Mouse (Mus musculus) left cerebral cortex, postnatal 4 days (tissue): ENCODE data around the gene Ahdc1. TPM values are rescaled to one million over a fixed set of nuclear protein-coding genes. Genes with fewer than 3 reads are reported as not detected.

Experiments
- DNase-seq: peaks from one replicate; pipeline ENCODE4 v3.0.0-alpha.2; 2022
- intact Hi-C: fragments of 180-260 bp; cut with DNase I; formaldehyde crosslinking; loops from one replicate; pipeline ENCODE4 v1.15.1; 2025
- total RNA-seq, 2 experiments: library from RNA; stranded (reverse); gene quantifications; 2 replicates each; pipeline ENCODE4 v1.2.3; 2021

Ahdc1 gene
- total RNA-seq, result 100 to 1,000 TPM in 1 of 2 experiments, 10 to 100 TPM in 1; 94.1 to 102 TPM

DNA sequence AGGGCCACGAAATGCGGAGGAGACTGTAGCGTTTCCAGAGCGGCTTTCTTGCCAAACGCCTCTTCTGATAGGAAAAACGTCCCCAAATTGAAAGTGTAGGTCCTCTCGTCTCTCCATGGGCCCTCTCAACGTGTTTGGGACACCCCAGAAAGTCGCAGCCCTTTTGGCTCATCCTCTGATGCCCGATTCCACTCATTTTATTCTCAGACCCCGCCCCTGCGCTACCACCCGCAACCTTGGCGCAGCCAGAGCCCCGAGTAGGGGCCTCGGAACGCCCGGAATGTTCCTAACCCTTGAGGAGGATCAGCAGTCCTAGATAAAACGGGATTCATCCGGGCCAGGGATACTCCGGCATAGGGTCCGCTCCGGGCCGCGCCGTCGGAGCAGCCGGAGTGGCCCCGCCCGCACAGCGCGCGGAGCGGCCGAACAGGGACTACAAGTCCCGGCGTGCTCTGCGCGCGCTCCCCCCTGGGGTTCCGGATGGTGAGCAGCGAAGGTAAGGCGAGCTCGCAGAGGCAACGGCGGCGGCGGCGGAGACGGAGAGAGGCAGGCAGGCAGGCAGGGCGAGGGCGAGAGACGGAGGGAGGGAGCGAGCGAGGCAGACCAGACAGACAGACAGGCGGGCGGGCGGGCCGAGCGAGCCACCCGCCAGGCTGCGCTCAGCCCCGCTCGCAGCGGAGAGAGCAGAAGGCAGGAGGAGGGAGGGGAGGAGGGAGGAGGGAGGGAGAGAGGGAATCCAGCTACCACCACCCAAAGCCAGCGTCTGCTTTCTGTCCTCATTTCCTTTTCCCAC, at the start of gene Ahdc1:
Gene Ahdc1, plus strand, starts transcription at position 233 of the 793 bp plus-strand sequence.
- intact Hi-C loops, result loop anchor here (2.0 to 10.0 kb wide), 2 partner anchors 204 to 292 kb away; partner anchors contain the start of genes Cd164l2 and Gpr3
- peak; percentile 98 for DNase-seq

DNA sequence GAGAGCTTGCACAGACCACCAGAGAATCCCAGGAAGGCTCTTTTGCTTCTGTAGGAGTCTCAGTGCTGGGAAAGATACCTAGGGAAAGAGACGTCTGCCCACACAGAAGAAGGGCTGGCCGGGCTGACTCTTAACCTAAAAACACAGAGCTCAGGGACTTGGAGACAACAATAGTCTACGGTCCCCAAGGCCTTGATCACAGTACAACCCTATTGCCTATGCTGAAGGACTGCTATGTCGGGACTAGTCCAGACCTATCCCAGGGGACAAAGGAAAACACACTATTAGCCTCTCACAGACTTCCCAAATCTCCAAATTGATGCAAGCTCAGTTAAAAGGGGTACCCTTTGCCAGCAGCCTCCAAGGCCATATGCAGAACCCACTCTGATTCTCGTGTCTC, 49.2 kb upstream of the Ahdc1 start:
- intact Hi-C loops, result no loop called here
- no peak for DNase-seq

DNA sequence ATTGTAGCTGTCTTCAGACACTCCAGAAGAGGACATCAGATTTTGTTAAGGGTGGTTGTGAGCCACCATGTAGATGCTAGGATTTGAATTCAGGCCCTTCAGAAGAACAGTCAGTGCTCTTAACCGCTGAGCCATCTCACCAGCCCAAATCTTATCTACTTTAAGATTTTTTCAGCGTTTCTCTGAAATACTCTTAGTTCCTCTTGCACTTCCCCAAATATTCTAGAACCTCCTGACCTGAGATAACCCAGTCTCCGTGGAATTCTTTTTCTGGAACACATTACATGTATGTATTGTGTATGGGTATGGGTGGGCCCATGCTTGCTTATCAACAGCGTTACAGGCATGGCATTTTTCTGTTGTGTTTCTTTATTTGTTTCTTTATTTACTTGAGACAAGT, 48.4 kb upstream of the Ahdc1 start:
- no peak for DNase-seq
- intact Hi-C loops, result no loop called here

DNA sequence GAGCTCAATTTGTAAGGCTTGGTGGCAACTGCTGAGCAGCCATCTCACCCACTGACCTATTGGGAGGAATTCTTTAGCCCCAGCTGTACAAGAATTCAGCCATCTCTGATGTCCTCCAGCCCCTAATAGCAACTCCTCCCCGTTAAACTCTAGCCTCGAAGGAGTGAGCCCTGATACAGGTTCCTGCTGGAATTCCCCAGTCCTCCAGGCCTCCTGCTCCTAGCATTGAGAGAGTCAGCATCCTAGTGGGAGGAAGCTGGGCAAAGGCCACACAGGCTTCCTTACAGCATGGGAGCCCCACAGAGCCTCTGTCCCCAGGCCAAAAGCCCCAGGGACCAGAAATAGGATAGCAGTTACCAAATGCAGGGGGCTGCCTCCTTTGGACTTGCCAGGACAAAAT, 47.6 kb upstream of the Ahdc1 start:
- DNase-seq, result no peak
- intact Hi-C loops, result no loop called here

DNA sequence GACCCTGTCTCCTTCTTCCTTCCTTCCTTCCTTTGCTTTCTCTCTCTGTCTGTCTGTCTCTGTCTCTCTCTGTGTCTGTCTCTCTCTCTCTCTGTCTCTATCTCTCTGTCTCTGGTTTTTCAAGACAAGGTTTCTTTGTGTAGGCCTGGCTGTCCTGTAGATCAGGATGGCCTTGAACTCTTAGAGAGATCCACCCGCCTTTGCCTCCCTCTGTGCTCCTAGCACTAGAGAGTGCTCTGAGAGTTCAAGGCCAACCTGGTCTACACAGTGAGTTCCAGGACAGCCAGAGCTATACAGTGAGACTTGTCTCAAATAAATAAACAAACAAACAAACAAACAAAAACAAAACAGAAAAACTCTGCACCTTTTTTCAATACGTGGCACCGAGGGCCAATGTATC, 47.0 kb upstream of the Ahdc1 start:
- intact Hi-C loops, result no loop called here
- no peak for DNase-seq

DNA sequence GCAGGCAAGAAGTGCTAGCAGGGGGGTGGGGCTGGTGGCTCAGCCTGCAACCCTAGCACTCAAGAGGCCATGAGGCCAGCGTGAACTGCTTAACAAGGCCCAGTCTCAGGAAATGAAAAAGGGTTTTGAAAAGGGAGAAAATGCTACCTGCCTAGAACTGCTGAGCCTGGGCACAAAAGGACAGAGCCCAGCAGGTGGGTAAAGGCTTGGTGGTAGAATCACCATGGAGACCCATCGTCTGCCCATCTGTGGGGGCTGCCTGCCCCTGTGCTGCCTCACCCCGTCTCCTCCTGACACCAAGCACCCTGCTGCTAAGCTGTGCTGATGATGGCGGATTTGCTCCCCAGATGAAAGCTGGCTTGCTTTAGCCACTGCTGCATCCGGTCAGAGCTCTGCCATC, 46.6 kb upstream of the Ahdc1 start:
- DNase-seq, result no peak
- intact Hi-C loops, result no loop called here

DNA sequence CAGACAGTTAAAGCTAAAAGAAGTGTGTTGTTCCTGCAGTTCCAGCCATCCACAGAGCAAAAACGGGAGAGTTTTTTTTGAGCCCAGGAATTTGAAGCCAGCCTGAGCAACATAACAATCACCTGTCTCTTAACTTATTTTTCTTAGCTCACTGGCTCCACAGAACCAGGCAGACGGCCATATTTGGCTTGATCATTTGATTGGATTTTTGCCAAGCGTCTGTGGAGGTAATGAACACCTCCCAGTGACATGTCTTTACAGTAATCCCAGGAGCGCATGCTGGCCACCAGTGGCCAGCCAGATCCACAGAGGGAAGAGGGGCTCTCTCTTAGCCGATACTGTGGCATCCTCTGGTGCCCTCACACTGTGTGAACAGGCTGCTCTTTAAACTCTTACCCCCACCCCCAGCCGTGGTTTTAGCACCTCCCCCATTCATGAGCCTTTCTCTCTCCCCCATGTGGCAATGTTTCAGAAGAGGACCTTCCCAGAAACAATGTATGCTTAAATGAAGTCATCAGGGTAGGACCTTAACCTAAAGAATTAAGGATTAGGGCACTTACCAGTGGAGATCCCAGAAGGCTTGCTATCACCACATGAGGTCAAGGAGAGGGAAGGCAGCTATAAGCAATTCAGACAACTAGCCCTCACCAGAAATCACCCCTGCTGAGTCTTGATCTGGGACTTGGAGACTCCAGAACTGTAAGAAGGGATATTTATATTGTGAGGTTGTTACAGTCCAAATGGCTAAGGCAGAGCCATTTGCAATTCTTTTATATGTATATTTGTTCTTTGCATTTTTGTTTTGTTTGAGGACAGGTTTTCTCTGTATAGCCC, 42.7 kb upstream of the Ahdc1 start:
- intact Hi-C loops, result no loop called here
- DNase-seq, result no peak

DNA sequence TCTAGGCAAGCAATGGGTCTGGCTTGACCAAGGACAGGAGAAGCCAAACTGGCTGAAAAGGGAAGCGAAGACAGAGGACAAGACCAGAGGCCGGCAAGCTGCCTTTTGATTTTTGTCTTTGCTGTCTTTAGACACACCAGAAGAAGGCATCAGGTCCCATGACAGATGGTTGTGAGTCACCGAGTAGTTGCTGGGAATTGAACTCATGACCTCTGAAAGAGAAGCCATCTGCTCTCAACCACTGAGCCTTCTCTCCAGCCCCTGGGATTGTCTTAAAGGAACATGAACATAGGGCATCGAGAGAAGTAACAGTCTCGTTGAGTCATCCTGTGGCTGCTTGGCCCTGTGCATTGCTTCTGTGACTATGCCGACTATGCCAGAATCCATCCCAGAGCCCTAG, 39.5 kb upstream of the Ahdc1 start:
- no peak for DNase-seq
- intact Hi-C loops, result no loop called here

DNA sequence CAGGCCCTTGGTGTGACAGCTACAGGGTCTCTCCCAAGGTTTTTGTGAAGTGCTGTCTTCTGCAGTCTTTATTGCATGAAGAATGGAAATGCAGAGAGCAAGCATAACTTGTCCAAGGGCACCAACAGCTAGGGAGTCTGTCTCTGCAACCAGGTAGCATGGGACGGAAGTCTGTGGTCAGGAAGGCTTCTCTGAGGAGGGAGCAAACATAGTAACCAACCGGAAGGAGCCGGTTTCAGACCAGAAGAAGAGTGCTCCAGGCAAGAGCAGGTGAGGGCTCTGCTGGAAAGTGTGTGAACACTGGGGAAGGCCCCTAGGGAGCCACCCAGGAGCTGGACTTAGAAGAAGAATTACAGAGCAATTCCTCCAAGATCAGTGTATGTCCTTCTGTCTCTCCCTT, 39.0 kb upstream of the Ahdc1 start:
- DNase-seq, result no peak
- intact Hi-C loops, result no loop called here

DNA sequence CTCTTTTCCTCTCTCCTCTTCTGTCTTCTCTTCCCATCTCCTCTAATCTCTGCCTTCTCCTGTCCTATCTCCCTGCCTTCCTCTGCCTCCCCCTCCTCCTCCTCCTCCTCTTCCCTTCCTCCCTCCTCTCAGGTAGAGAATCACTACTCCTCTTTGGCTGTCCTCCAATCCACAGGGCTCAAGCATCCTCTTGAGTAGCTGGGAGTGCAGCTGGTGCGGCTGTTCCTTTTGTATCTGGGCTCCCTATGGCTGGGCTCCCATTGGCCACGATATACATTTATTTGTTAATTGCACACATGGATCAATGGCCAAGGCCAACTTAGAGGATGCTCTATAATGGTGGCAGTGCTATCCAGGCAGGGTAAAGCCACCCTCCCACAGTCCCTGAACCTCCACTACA, 38.5 kb upstream of the Ahdc1 start:
- intact Hi-C loops, result no loop called here
- no peak for DNase-seq

DNA sequence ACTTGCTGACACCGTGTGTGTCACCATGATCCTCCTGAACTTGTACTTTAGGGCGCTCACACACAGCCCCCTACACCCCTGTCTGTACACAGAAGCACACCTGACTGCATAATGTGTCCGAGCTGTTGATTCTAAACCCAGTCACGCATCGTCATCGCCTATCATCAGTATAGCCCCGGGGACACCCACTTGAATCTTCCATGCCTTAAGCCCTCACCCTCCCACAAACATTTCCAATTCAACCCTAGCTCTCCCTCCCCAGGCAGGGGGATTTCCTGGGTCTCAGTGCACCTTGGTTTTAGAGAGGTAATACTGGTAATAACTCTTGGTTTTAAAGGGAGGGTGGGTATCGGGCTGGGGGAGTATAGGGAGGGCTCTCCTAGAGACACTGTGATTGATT, 37.9 kb upstream of the Ahdc1 start:
- DNase-seq, result no peak
- intact Hi-C loops, result no loop called here

DNA sequence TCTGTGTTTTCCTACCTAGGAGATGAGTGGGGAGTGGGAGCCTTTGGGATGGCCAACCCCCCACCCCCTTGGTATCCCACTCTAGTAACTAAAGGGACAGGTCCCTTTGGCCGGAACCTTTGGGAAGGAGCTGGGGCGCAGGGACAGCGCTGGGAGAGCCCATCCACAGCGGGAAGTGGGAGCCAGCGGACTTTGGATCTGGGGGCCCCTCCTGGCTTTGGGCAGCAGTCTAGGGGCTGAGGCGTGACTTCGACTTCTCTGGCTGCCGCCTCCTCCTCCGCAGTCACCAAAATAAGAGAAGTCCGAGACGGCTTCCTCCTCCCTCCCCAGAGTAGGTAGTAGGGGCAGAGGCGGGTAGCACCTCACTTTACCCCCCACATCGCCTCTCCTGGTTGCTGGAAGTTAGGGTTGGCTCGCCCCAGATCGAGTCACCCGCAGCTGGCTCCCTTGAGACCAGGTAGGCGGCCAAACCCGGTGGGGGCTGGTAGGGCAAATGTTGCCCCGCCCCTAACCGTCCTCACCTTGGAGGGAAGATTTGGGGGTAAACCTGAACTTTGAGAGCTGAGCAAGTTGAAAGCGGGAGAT, 37.2 kb upstream of the Ahdc1 start, which contains the start of gene Fgr:
Gene Fgr, plus strand, starts transcription at position 282 of the 585 bp plus-strand sequence.
- no peak for DNase-seq
- intact Hi-C loops, result no loop called here

DNA sequence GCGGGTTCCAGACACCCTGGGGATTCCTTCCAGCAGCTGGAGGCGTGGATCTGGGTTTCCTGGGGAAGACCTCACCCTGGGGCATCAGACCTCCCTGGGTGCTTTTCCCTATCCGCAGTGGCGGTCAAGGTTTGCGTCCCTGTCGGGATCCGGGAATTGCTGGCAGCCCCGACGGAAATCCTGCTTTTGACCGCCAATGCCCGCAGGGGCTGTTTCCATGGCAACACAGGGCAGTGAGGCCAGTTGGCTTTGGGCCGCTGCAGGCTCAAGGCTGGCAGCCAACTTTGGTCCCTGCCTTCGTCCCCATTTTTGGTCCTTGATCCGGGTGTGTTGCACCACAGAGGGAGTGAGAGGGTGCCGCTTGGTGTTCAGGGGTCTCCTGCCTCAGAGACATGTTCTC, 36.2 kb upstream of the Ahdc1 start:
- intact Hi-C loops, result no loop called here

DNA sequence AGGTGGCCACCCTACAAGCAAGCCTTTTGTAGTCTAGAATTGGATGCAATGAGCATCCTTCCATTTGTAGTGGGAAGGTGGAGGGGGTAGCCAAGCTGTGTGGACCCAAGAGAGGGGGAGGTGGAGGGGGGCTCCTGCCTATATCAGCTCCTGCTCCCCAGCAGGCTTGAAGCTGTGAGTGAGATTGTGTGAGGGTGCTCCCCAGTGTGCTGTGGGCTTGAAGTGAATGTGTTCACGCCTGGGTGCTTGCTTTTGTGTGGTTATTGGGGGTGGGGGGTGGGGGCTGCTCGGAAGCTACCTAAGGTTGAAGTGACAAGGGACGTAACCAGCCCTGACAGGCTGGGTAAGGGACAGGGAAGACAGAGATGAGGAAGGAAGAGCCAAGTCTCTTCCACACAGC, 35.3 kb upstream of the Ahdc1 start:
- intact Hi-C loops, result no loop called here
- DNase-seq, result no peak

More for the DNA sequence above, 36.2 kb upstream of the Ahdc1 start:
- DNase-seq, result peak; percentile 95

DNA sequence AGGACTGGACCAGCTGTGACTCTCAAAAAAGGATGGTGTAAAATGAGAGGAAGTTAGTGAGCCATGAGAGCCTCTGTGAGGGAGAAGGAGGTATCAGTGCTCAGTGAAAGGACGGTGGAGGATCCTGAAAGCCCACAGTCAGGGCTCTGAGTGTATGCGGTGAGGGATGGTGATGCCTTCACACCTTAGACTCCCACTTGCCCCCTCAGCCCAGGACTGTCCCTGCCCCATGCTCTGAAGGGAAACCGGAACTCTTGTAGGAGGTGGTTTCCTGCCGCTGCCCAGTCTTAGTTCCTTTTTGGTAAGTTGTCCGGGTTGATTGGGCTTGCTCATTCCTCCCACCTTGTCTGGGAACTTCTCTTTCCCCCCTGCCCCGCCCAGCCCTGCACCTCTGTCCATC, 34.3 kb upstream of the Ahdc1 start:
- intact Hi-C loops, result no loop called here
- DNase-seq, result no peak

DNA sequence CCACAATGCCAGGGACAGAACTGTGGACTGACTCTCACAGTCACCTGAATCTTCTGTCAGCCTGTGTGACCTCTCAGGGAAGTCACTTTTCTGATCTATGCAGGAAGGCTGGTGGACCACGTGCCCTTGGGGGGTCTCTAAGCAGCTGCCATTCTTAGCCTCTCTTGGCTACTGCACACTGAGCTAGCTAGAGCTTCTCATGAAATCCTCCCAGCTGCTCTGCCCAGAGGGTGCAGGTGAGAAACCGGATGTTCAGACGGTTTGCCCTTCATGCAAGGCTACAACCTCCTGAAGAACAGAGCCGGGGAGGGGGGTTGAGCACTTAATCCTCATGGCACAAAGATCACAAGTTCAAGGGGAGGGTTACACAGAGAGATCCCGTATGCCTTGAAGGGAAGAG, 33.5 kb upstream of the Ahdc1 start:
- no peak for DNase-seq
- intact Hi-C loops, result no loop called here

DNA sequence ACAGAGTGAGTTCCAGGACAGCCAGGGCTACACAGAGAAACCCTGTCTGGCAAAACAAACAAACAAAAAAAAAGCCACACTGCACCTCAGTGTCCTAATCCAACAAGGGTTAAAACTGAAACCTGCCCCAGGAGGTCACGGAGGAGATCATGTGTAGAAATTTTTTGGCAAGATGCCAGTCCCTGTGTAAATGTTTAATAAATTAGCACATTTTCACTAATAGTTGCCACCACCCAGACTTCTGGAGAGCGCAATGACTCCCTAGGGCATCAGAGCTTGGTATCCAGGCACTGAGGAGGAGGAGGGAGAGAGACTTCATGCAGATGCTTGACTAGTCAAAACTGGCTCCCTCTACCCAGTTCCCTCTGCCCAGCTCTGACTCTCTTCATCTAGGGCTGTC, 31.9 kb upstream of the Ahdc1 start:
- DNase-seq, result no peak
- intact Hi-C loops, result no loop called here

DNA sequence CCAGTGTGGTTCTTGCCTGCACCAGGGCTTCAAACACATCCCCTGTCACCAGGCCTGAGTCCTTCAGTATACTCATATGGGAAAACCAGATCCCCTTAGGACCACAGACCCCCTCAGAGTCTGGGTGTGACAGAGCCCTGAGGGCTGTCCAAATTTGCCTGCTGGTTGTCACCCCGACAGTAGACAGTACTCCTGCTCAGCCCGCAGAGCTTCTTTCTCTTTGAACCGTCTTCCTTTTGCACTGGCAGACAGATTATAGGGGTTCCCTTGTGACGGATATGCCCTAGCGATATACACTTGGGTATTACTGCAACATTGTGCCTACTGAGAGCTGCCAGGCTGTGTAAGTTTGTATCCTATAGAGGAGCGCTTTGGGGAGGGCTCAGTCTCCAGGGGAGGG, 29.4 kb upstream of the Ahdc1 start:
- intact Hi-C loops, result no loop called here
- no peak for DNase-seq

DNA sequence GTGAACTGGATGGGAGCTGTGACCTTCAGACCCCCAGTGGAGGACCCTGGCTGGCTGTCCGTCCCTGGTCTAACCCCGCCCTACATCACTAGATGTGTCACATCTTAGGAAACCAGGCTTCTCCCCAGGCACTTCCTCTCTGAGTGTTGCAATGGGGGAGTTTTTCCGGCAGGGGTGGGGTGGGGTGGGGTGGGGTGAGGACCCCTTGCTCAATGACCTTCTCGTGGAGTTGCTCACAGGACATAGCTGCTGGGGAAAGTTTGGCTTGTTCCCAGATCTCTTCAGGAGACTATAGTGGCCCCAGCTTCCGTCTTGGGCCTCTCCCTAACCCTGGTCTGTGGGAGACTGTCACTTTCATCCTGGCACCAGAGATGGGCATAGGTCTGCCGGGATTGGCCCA, 28.1 kb upstream of the Ahdc1 start:
- DNase-seq, result no peak
- intact Hi-C loops, result no loop called here

DNA sequence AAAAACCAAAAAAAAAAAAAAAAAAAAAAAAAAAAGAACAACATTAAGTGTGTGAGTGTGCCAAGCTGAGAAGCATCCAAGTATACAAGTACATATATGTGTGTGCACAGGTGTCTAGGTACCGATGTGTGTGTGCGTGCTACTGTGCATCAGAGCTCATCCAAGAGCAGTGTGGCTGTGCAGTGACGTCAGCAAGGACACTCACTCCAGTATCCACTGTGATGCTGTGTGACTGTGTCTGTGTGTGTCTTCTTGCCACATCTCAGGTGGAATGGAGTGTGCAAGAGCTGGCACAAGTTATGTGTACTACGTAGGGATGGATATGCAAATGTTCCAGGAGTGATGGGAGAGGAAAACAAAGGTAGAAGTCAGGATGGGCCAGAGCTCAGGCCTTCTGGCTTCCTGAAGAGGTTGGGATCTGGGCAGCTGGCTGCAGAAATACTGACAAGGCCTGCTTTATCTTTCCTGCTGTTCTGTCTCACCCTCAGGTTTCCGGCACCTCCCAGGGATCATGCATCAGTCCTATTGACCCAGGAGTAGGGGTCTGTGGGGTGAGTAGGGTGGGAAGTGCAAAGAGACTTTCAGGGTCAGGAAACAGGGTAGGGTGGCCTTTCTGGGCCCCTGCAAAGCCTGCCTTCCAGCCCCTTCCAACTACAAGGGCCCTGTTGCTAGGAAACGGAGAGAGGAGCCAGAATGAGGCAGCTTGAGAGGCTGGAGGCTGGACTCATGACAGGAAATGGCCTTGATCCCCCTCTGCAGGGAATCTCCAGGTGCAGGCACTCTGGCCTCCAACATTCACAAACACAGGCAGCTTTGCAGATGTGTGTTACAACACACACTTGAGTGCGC, 27.2 kb upstream of the Ahdc1 start:
- peak; percentile 67 for DNase-seq
- intact Hi-C loops, result no loop called here
